Mouse (Mus musculus) frontal cortex, postnatal 14 days (tissue): ENCODE results near the gene Prss58.

Source experiments
- DNase-seq, 2 experiments: peaks; one replicate each; pipeline ENCODE4 v3.0.0; 2022; ENCODE audit warnings: low spot score in 2 of 2

Gene Prss58

GRCm38 (mm10) chr6:40900287-40900686 is at the start of gene Prss58:
Gene Prss58, minus strand, starts transcription at chr6:40900387.
- no peak for DNase-seq

DNA sequence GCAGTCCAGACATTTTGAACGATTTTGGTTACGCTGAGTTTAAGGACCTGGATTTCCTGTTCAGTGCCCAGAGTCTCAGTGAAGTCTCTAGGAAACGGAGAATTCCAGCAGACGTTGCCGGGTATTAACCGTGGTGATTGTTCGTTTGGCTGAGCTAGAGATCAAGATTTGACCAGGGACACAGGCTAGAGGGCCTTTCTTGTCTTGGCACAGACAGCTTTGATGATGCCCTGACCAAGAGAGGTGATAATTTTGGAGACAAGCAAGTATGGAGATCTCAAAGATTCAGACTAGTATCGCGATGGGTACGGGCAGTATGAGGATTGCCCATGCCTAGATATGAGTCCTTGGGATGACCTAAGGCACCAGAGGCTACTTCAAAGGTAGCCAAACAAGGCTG is 40.3 kb upstream of the Prss58 start, which contains the start of gene 1700074P13Rik:
Gene 1700074P13Rik, minus strand, starts transcription at position 101 of the 400 bp plus-strand sequence.
- no peak for DNase-seq

DNA sequence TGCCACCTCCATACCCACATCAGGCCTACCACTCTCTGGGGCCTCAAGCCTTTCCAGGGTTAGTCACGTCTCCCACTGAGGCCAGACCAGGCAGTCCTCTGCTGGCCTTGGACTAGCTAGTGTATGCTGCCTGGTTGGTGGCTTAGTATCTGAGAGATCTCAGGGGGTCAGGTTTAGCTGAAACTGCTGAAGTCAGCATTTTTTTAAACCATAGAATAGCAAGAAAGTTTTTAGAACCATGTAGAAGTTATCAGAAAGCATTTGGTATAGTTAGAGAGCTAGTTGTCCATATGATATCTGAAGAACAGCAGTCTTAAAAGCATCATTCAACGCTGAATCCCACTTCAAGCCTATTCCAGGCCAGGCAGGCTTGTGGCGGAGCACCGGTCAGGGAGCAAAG is 19.8 kb upstream of the Prss58 start:
- no peak for DNase-seq

GRCm38 (mm10) chr6:40894716-40895115 is 5.5 kb downstream of the Prss58 start:
- DNase-seq: no peak

DNA sequence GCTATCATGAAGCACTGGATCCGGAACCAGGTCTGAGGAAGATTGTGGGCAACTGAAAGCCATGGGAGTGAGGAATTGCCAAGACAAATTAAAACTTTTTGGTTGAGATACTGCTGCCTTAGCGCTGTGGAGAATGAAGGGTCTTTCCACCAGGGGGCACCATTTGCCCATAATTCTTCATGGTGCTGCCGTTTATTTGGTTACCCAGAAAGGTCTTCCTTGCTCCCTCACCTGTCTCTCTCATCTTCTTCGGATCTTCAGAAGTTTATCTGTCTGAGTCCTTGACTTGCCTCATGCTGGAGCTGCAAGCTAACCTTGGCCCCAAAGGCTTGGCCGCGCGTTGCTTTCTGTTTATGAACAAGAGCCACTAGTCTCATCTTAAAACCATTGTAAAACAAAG is 6.6 kb downstream of the Prss58 start:
- no peak for DNase-seq

DNA sequence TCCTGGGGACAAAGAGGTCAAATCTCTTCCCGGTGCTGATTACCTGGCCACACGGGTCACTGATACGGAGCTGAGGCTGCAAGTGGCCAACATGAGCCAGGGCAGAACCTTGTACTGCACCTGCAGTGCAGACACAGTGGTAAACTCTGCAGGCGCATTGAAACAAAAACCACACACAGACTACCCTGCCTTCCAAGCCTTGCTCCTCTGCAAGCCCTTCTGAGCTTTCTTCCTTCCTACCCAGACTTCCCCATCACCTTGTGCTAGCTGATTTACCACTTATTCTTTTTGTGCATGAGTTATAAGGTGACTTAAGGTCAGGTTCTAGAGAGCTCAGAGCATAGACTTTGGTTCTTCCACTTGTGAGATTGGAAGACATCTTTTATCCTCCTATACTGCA is 8.4 kb downstream of the Prss58 start:
- no peak for DNase-seq

GRCm38 (mm10) chr6:40890973-40891372 is 9.2 kb downstream of the Prss58 start:
- DNase-seq: no peak

DNA sequence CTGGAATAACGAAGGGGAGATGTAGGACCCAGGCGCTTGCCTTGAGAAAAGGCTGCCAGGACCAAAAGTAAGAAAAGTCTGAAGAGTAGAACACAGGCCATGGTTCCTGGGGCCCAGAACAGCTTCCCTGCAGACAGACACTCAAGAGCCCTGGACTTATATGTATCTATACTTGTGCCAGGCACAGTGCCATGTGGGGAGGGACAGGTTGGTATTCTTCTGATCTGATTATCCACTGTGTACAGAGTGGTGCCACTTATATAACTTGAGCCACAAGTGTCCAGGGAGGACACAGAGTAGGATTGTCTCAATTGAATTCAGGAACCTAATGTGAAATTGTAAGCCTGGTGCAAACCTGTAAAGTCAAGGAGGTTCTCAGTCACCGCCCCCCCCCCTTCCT is 12.8 kb downstream of the Prss58 start, which contains the start of gene Moxd2:
Gene Moxd2, minus strand, starts transcription at position 101 of the 400 bp plus-strand sequence.
- no peak for DNase-seq

- no peak for DNase-seq
Observed at GRCm38 (mm10) chr6:40845283-40845682, 54.9 kb downstream of the Prss58 start.
